Mouse (Mus musculus) CH12.LX (cell line): Measurements from ENCODE around the gene Dock10. TPM values are rescaled to one million over a fixed set of nuclear protein-coding genes. Genes with fewer than 3 reads are reported as not detected.

Source experiments
- DNase-seq: peaks from one replicate; pipeline ENCODE4 v3.0.0-alpha.2; 2013; ENCODE audit errors: extremely low read depth
- H3K27ac ChIP-seq: 2 replicates; pipeline ENCODE4 v1.5.1; 2012; ENCODE audit warnings: low read depth, mild to moderate bottlenecking, control low read depth, moderate library complexity; ENCODE audit not compliant: insufficient read depth
- H3K27me3 ChIP-seq: replicated peaks from 2 replicates; pipeline ENCODE3; 2012; ENCODE audit warnings: inconsistent platforms
- H3K36me3 ChIP-seq, 2 experiments: replicated peaks in 1 of 2; 2 replicates each; pipeline versions ENCODE3 to v1.6.1; 2012; ENCODE audit warnings: inconsistent platforms in 1 of 2, low read length in 1 of 2, mild to moderate bottlenecking in 1 of 2, mixed read lengths in 1 of 2, moderate library complexity in 1 of 2; ENCODE audit not compliant: control insufficient read depth in 1 of 2, insufficient read depth in 1 of 2
- H3K4me1 ChIP-seq, 2 experiments: 2 replicates each; pipeline ENCODE4 v1.6.1; 2012; ENCODE audit warnings: inconsistent platforms in 1 of 2, moderate library complexity in 1 of 2; ENCODE audit not compliant: insufficient read depth in 2 of 2, control insufficient read depth in 1 of 2
- H3K4me2 ChIP-seq: 2 replicates; pipeline ENCODE4 v1.6.1; 2012; ENCODE audit warnings: low read depth, mild to moderate bottlenecking, control low read depth; ENCODE audit not compliant: poor library complexity, insufficient read depth, severe bottlenecking
- H3K4me3 ChIP-seq, 3 experiments: fragments of 150-350 bp in 1 of 3; sonication (generic) in 1 of 3; replicated peaks in 1 of 3; 2 replicates each; pipeline versions ENCODE3 to v1.5.1; 2011 to 2012; ENCODE audit warnings: low read depth in 2 of 3, low read length in 2 of 3, mild to moderate bottlenecking in 2 of 3, moderate library complexity in 2 of 3, control low read depth in 1 of 3, improper control_type of control experiment in 1 of 3, inconsistent platforms in 1 of 3, mixed read lengths in 1 of 3; ENCODE audit not compliant: poor library complexity in 1 of 3
- H3K79me2 ChIP-seq: replicated peaks from 2 replicates; pipeline ENCODE4 v1.6.1; 2012; ENCODE audit warnings: mild to moderate bottlenecking, moderate library complexity; ENCODE audit not compliant: control insufficient read depth, poor library complexity, insufficient read depth, severe bottlenecking; ENCODE audit errors: extremely low read depth
- H3K9ac ChIP-seq: 2 replicates; pipeline ENCODE4 v1.6.1; 2012; ENCODE audit warnings: low read depth, mild to moderate bottlenecking, control low read depth, moderate library complexity; ENCODE audit not compliant: insufficient read depth
- H3K9me3 ChIP-seq: replicated peaks from 2 replicates; pipeline ENCODE3; 2012; ENCODE audit warnings: low read length, inconsistent platforms, mixed read lengths
- BHLHE40 ChIP-seq: IDR thresholded peaks from 2 replicates; pipeline ENCODE4 v1.6.1; 2011; ENCODE audit warnings: mild to moderate bottlenecking, low read depth, low read length, improper control_type of control experiment
- CHD2 ChIP-seq: IDR thresholded peaks from 2 replicates; pipeline ENCODE4 v1.6.1; 2011; ENCODE audit warnings: low read length, improper control_type of control experiment
- E2F4 ChIP-seq: IDR thresholded peaks from 2 replicates; pipeline ENCODE4 v1.6.1; 2011; ENCODE audit warnings: low read depth, low read length, improper control_type of control experiment; ENCODE audit not compliant: insufficient replicate concordance
- ELF1 ChIP-seq: IDR thresholded peaks from 2 replicates; pipeline ENCODE4 v1.6.1; 2014; ENCODE audit warnings: low read depth, mild to moderate bottlenecking, inconsistent platforms, low read length, improper control_type of control experiment
- ETS1 ChIP-seq: conservative IDR thresholded peaks from 2 replicates; pipeline ENCODE4 v1.6.1; 2012; ENCODE audit warnings: low read depth, mild to moderate bottlenecking, inconsistent platforms, low read length, improper control_type of control experiment, moderate library complexity
- GABPA ChIP-seq: IDR thresholded peaks from 2 replicates; pipeline ENCODE4 v1.6.1; 2012; ENCODE audit warnings: low read depth, low read length, improper control_type of control experiment, inconsistent platforms; ENCODE audit not compliant: insufficient replicate concordance
- IRF4 ChIP-seq: IDR thresholded peaks from 2 replicates; pipeline ENCODE4 v1.6.1; 2014; ENCODE audit warnings: low read depth, mild to moderate bottlenecking, inconsistent platforms, low read length, improper control_type of control experiment
- JUN ChIP-seq: IDR thresholded peaks from 2 replicates; pipeline ENCODE4 v1.6.1; 2011; ENCODE audit warnings: low read depth, mild to moderate bottlenecking, low read length, improper control_type of control experiment, moderate library complexity; ENCODE audit not compliant: insufficient read depth
- JUND ChIP-seq: conservative IDR thresholded peaks from 2 replicates; pipeline ENCODE4 v1.6.1; 2011; ENCODE audit warnings: low read depth, low read length, improper control_type of control experiment
- MAZ ChIP-seq: IDR thresholded peaks from 2 replicates; pipeline ENCODE4 v1.6.1; 2012; ENCODE audit warnings: low read depth, mild to moderate bottlenecking, inconsistent platforms, low read length, improper control_type of control experiment, moderate library complexity
- MEF2A ChIP-seq: IDR thresholded peaks from 2 replicates; pipeline ENCODE4 v1.6.1; 2014; ENCODE audit warnings: low read depth, mild to moderate bottlenecking, inconsistent platforms, low read length, improper control_type of control experiment, borderline replicate concordance
- MXI1 ChIP-seq: IDR thresholded peaks from 2 replicates; pipeline ENCODE4 v1.6.1; 2011; ENCODE audit warnings: mild to moderate bottlenecking, low read depth, low read length, improper control_type of control experiment
- NRF1 ChIP-seq: IDR thresholded peaks from 2 replicates; pipeline ENCODE4 v1.6.1; 2014; ENCODE audit warnings: low read depth, mild to moderate bottlenecking, inconsistent platforms, low read length, improper control_type of control experiment, moderate library complexity
- POLR2A ChIP-seq: IDR thresholded peaks from 2 replicates; pipeline ENCODE4 v1.6.1; 2011; ENCODE audit warnings: low read depth, mild to moderate bottlenecking, improper control_type of control experiment, low read length
- POLR2AphosphoS2 ChIP-seq: IDR thresholded peaks from 2 replicates; pipeline ENCODE4 v1.6.1; 2011; ENCODE audit warnings: low read depth, low read length, improper control_type of control experiment
- RAD21 ChIP-seq: IDR thresholded peaks from 2 replicates; pipeline ENCODE4 v1.6.1; 2011; ENCODE audit warnings: low read depth, mild to moderate bottlenecking, low read length, improper control_type of control experiment, moderate library complexity
- RCOR1 ChIP-seq: conservative IDR thresholded peaks from 2 replicates; pipeline ENCODE4 v1.6.1; 2012; ENCODE audit warnings: low read depth, mild to moderate bottlenecking, inconsistent platforms, low read length, improper control_type of control experiment
- SIN3A ChIP-seq: IDR thresholded peaks from 2 replicates; pipeline ENCODE4 v1.6.1; 2012; ENCODE audit warnings: low read length, improper control_type of control experiment, inconsistent platforms
- USF2 ChIP-seq: conservative IDR thresholded peaks from 2 replicates; pipeline ENCODE4 v1.6.1; 2011; ENCODE audit warnings: low read depth, low read length, improper control_type of control experiment
- ZC3H11A ChIP-seq: IDR thresholded peaks from 2 replicates; pipeline ENCODE4 v1.6.1; 2012; ENCODE audit warnings: low read depth, mild to moderate bottlenecking, inconsistent platforms, low read length, improper control_type of control experiment
- ZNF384 ChIP-seq: IDR thresholded peaks from 2 replicates; pipeline ENCODE4 v1.6.1; 2012; ENCODE audit warnings: low read depth, low read length, improper control_type of control experiment, inconsistent platforms
- dilution Hi-C: fragments of 300-500 bp; cut with MboI; formaldehyde crosslinking; loops from 2 replicates; pipeline ENCODE4 v1.14.3; 2020; ENCODE audit warnings: low sequenced_read_pairs; ENCODE audit not compliant: extremely low pct_unique_long_range_greater_than_20kb, extremely low pct_ligation_motif_present
- in situ Hi-C: fragments of 300-500 bp; cut with MboI; formaldehyde crosslinking; loops from 3 replicates; pipeline ENCODE4 v1.14.3; 2019; ENCODE audit warnings: low sequenced_read_pairs, low pct_ligation_motif_present, low pct_unique_long_range_greater_than_20kb, mixed read lengths
- polyA plus RNA-seq: library from polyadenylated mRNA; unstranded; fragments of >175 nt; gene quantifications from 2 replicates; pipeline ENCODE4 v1.2.1, GENCODE M21; 2012; ENCODE audit warnings: low read depth; ENCODE audit not compliant: insufficient read length
- total RNA-seq, 2 experiments: library from RNA; depleted of rRNA; stranded (reverse); fragments of 300-350 nt in 1 of 2; fragments of >200 nt in 1 of 2; gene quantifications; 2 replicates each; pipeline ENCODE4 v1.2.3; 2012 to 2014

Dock10 gene
- total and polyA plus RNA-seq, 3 experiments, result 44.7 to 77.2 (median 62.2) TPM

DNA sequence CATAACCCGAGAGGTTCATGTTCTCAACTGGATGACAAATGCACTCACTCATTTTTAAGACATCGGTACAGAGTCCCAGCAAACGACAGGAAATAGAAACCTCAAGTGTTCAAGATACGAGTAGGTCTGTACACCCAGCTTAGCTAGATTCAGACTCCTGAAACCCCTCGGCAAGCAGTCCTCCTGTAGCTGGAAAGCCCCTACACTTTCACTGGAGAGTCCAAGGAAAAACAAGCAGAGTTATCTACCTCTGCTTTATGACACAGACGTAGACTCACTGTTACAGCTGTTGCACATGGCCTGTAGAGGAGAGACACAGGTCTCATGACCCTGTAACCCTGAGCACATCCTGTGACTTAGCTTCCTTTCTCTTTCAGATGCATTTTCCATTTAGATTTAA, 12.1 kb downstream of the Dock10 start (continued):
- TF ChIP-seq JUN, result no peak
- 0 out of 2 replicates have a peak, but pooled peaks have one; percentile 40 for TF ChIP-seq POLR2AphosphoS2
- TF ChIP-seq IRF4, result peak; percentile 86
- no peak; the same call in 1 of the 2 replicates for TF ChIP-seq RAD21
- TF ChIP-seq MAZ, result no peak; the same call in 1 of the 2 replicates

DNA sequence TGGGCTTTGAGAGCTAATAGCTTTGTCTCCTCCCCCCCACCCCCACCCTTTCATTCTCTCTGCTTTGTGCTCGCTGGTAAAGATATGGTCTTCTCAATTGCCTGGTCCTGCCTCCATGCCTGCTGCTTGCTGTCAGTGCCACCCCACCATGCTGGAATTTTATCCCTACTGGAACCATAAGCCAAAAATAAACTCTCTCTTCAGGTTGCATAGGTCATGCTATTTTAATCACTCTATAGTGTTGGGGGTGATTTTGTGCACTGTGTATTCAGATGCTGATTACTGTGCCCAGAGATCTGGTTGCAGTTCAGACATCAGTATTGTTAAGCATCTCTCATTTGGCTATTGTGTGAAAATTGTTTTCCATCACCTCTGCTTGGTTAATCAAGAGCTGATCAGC, 18.9 kb downstream of the Dock10 start:
- peaks cover 54% of the 10 kb centered on the region for H3K79me2 ChIP-seq
- in situ Hi-C loops, result no loop called here
- dilution Hi-C loops, result no loop called here
- no peak for TF ChIP-seq JUND
- no peak for TF ChIP-seq ELF1
- TF ChIP-seq CHD2, result no peak
- no peak for TF ChIP-seq MEF2A
- no peak for TF ChIP-seq POLR2A
- no peak for TF ChIP-seq SIN3A
- no peak for TF ChIP-seq GABPA
- TF ChIP-seq ETS1, result no peak
- no peak for TF ChIP-seq ZC3H11A
- no peak for TF ChIP-seq MXI1
- no peak for TF ChIP-seq BHLHE40
- no peak for TF ChIP-seq USF2
- no peak for TF ChIP-seq RCOR1
- no peak for TF ChIP-seq E2F4
- no peak for TF ChIP-seq ZNF384
- TF ChIP-seq NRF1, result no peak
- TF ChIP-seq POLR2AphosphoS2, result no peak
- no peak overlapping the region for H3K4me3 ChIP-seq
- no peaks in the 10 kb centered on the region for H3K27me3 ChIP-seq
- H3K9me3 ChIP-seq, result no peaks in the 10 kb centered on the region
- H3K36me3 ChIP-seq, result peaks cover 0 to 29% of the 10 kb centered on the region in 2 experiments
- H3K4me2 ChIP-seq, result peak overlapping the region; percentile 97
- peaks cover 30 to 79% of the 10 kb centered on the region in 2 experiments for H3K4me1 ChIP-seq
- DNase-seq, result no peak
- peak overlapping the region; percentile 81; the same call in 1 of the 2 replicates for H3K27ac ChIP-seq
- H3K9ac ChIP-seq, result peak overlapping the region; percentile 81
